Mouse (Mus musculus) kidney, postnatal 25 days (tissue): ENCODE data around the gene Mab21l3.

Experiments used
- DNase-seq, 2 experiments: peaks; one replicate each; pipeline ENCODE4 v3.0.0; 2021; ENCODE audit warnings: mixed read lengths in 2 of 2

The Mab21l3 gene

GRCm38 (mm10) chr3:101848816-101849215, at the start of gene Mab21l3:
Gene Mab21l3, minus strand, starts transcription at chr3:101848959.
- DNase-seq = no peak

- DNase-seq = no peak
These were observed 48.7 kb upstream of the Mab21l3 start for GRCm38 (mm10) chr3:101897377-101897974.

- peak; percentile 76 to 80 for DNase-seq
These were observed 48.1 kb upstream of the Mab21l3 start for GRCm38 (mm10) chr3:101896893-101897292.

- DNase-seq = no peak
These were observed 46.7 kb upstream of the Mab21l3 start for GRCm38 (mm10) chr3:101895376-101895910.

GRCm38 (mm10) chr3:101885591-101885990, 36.8 kb upstream of the Mab21l3 start:
- DNase-seq = peak; percentile 32 to 50

GRCm38 (mm10) chr3:101885041-101885440, 36.3 kb upstream of the Mab21l3 start:
- no peak for DNase-seq

- no peak for DNase-seq
These were observed 35.1 kb upstream of the Mab21l3 start for GRCm38 (mm10) chr3:101883902-101884301.

GRCm38 (mm10) chr3:101881721-101882120, 33.0 kb upstream of the Mab21l3 start:
- DNase-seq = no peak

GRCm38 (mm10) chr3:101880818-101881217, 32.1 kb upstream of the Mab21l3 start:
- DNase-seq = no peak

GRCm38 (mm10) chr3:101878136-101878535, 29.4 kb upstream of the Mab21l3 start:
- DNase-seq = no peak

- DNase-seq = peak; percentile 16 to 46
These were observed 27.9 kb upstream of the Mab21l3 start for GRCm38 (mm10) chr3:101876459-101877285.

- no peak for DNase-seq
These were observed 26.6 kb upstream of the Mab21l3 start for GRCm38 (mm10) chr3:101875258-101875920.

- DNase-seq = no peak
These were observed 24.4 kb upstream of the Mab21l3 start for GRCm38 (mm10) chr3:101873061-101873675.

GRCm38 (mm10) chr3:101871951-101872350, 23.2 kb upstream of the Mab21l3 start:
- no peak for DNase-seq

- no peak for DNase-seq
These were observed 18.3 kb upstream of the Mab21l3 start for GRCm38 (mm10) chr3:101867001-101867421.

GRCm38 (mm10) chr3:101861856-101862255, 13.1 kb upstream of the Mab21l3 start:
- DNase-seq = no peak

GRCm38 (mm10) chr3:101860151-101860550, 11.4 kb upstream of the Mab21l3 start:
- no peak for DNase-seq

- DNase-seq = no peak
These were observed 11.0 kb upstream of the Mab21l3 start for GRCm38 (mm10) chr3:101859740-101860139.

GRCm38 (mm10) chr3:101854075-101854474, 5.3 kb upstream of the Mab21l3 start:
- DNase-seq = no peak

GRCm38 (mm10) chr3:101851363-101851762, 2.6 kb upstream of the Mab21l3 start:
- DNase-seq = no peak

- no peak for DNase-seq
These were observed 2.7 kb downstream of the Mab21l3 start for GRCm38 (mm10) chr3:101846096-101846495.

- no peak for DNase-seq
These were observed 6.2 kb downstream of the Mab21l3 start for GRCm38 (mm10) chr3:101842372-101843094.
